Mouse (Mus musculus) liver, embryonic 13.5 days (tissue): ENCODE results near the gene Ddx58. TPM values are rescaled to one million over a fixed set of nuclear protein-coding genes. Genes with fewer than 3 reads are reported as not detected.

ENCODE experiments used
- ATAC-seq: fragments of 200-750 bp; cut with Nextera tagmentation; 2 replicates; pipeline ENCODE4 v1.8.0; 2017; ENCODE audit warnings: low read depth, mild to moderate bottlenecking, moderate number of reproducible peaks, moderate library complexity
- DNase-seq: peaks from one replicate; pipeline ENCODE4 v3.0.0; 2022
- H3K27ac ChIP-seq: fragments of 300-500 bp; sonication (generic); 2 replicates; pipeline ENCODE4 v1.5.1; 2015; ENCODE audit warnings: moderate library complexity, mild to moderate bottlenecking, inconsistent platforms
- H3K27me3 ChIP-seq: fragments of 300-500 bp; sonication (generic); 2 replicates; pipeline ENCODE4 v1.6.1; 2015; ENCODE audit warnings: mild to moderate bottlenecking, inconsistent platforms
- H3K36me3 ChIP-seq: fragments of 300-500 bp; sonication (generic); 2 replicates; pipeline ENCODE4 v1.6.1; 2015; ENCODE audit warnings: mild to moderate bottlenecking, inconsistent platforms
- H3K4me1 ChIP-seq: fragments of 300-500 bp; sonication (generic); replicated peaks from 2 replicates; pipeline ENCODE4 v1.6.1; 2015; ENCODE audit warnings: inconsistent platforms
- H3K4me2 ChIP-seq: fragments of 300-500 bp; sonication (generic); 2 replicates; pipeline ENCODE4 v1.6.1; 2015; ENCODE audit warnings: inconsistent platforms, mild to moderate bottlenecking, moderate library complexity
- H3K4me3 ChIP-seq: fragments of 300-500 bp; sonication (generic); replicated peaks from 2 replicates; pipeline ENCODE4 v1.5.1; 2015; ENCODE audit warnings: mild to moderate bottlenecking, inconsistent platforms
- H3K9ac ChIP-seq: fragments of 300-500 bp; sonication (generic); 2 replicates; pipeline ENCODE4 v1.6.1; 2015; ENCODE audit warnings: mild to moderate bottlenecking, inconsistent platforms
- H3K9me3 ChIP-seq: fragments of 300-500 bp; sonication (generic); replicated peaks from 2 replicates; pipeline ENCODE4 v1.6.1; 2016; ENCODE audit warnings: inconsistent platforms
- WGBS: fragments of 180-500 bp; shearing (Covaris S2); methylation state at CpG from one replicate; pipeline ENCODE4 v1.1.7; 2015; ENCODE audit not compliant: insufficient replicate concordance; 5-methylcytosine and 5-hydroxymethylcytosine counted together
- polyA plus RNA-seq: library from polyadenylated mRNA; unstranded; fragments of >200 nt; fragmentation: Nextera tagmentation; extraction: Ambion mirVana; gene quantifications from 2 replicates; pipeline ENCODE4 v1.2.1, GENCODE M21; 2015

The Ddx58 gene
- polyA plus RNA-seq, 1 experiment from 2014 or later = 2.8 TPM

DNA sequence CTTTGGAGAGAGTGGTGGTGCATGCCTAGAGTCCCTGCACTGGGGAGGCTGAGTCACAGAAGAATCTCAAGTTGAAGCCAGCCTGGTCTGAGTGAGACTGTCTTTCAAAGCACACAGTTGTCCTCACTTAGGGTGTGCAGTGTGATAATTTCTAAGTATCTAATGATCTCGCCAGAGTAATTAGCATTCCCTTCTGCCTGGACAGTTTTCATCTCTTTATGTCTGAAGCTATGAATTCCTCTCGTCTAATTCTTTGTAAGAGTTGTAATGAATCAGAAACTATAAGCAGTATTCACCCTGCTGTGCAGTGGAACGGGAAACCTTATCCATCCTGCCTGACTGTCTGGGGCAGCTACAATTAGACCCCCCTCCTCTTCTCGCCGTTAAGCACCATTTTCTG is 31.9 kb downstream of the Ddx58 start:
- ATAC-seq (no peak), DNase-seq (no peak)
- peaks cover 3% of the 10 kb centered on the region; the same call in 1 of the 2 replicates for H3K36me3 ChIP-seq
- no peaks in the 10 kb centered on the region for H3K9me3 ChIP-seq
- no peaks in the 10 kb centered on the region for H3K27me3 ChIP-seq
- WGBS = 68% methylated on average over 5 of the region's 5 CpGs
- H3K9ac ChIP-seq = no peak overlapping the region
- H3K4me3 ChIP-seq = no peak overlapping the region
- no peak overlapping the region for H3K27ac ChIP-seq
- no peaks in the 10 kb centered on the region for H3K4me1 ChIP-seq
- H3K4me2 ChIP-seq = no peak overlapping the region

GRCm38 (mm10) chr4:40205231-40205903 is 34.3 kb downstream of the Ddx58 start:
- no peaks in the 10 kb centered on the region for H3K4me1 ChIP-seq
- no peak overlapping the region for H3K4me3 ChIP-seq
- ATAC-seq = no peak
- no peak overlapping the region for H3K9ac ChIP-seq
- no peak for DNase-seq
- H3K27ac ChIP-seq = no peak overlapping the region
- H3K27me3 ChIP-seq = no peaks in the 10 kb centered on the region
- H3K9me3 ChIP-seq = no peaks in the 10 kb centered on the region
- WGBS = 87% methylated on average over 22 of the region's 22 CpGs
- peaks cover 3% of the 10 kb centered on the region; the same call in 1 of the 2 replicates for H3K36me3 ChIP-seq
- H3K4me2 ChIP-seq = no peak overlapping the region

DNA sequence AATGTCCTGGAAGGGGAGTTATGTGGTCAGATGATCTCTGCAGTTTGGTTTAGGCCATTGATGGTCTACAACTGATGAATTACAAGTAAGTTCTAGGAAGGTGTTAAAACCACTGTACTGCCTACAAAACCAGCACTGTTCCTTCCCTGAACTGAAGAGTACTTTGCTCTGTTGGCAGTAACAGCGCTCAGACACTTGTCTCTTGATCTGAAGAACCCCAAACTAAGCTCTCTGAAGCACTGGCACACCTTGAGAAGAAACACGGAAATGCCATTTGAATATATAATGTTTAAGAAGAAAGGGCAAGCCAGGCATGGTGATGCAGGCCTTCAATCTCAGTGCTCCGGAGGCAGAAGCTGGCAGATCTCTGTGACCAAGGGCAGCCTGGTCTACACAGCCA is 35.3 kb downstream of the Ddx58 start:
- Histone ChIP-seq H3K9me3 (no peaks in the 10 kb centered on the region), H3K4me2 (no peak overlapping the region), H3K27me3 (no peaks in the 10 kb centered on the region), H3K4me3 (no peak overlapping the region), H3K9ac (no peak overlapping the region), H3K4me1 (no peaks in the 10 kb centered on the region), H3K27ac (no peak overlapping the region), H3K36me3 (no peaks in the 10 kb centered on the region; the same call in 1 of the 2 replicates)
- DNase-seq = no peak
- no peak for ATAC-seq
- WGBS = 66% methylated on average over 3 of the region's 3 CpGs

- WGBS = 61% methylated on average over 6 of the region's 6 CpGs
- Histone ChIP-seq H3K27ac (no peak overlapping the region), H3K27me3 (no peaks in the 10 kb centered on the region), H3K36me3 (peaks cover 7% of the 10 kb centered on the region), H3K4me1 (no peaks in the 10 kb centered on the region), H3K4me3 (no peak overlapping the region), H3K9me3 (no peaks in the 10 kb centered on the region), H3K9ac (no peak overlapping the region), H3K4me2 (no peak overlapping the region)
- ATAC-seq (no peak), DNase-seq (no peak)
Measured at GRCm38 (mm10) chr4:40202205-40202604, 37.4 kb downstream of the Ddx58 start.

GRCm38 (mm10) chr4:40195336-40195735 is 44.3 kb downstream of the Ddx58 start:
- no peak overlapping the region for H3K9ac ChIP-seq
- WGBS = 42% methylated on average over 2 of the region's 2 CpGs
- ATAC-seq (no peak), DNase-seq (no peak)
- peaks cover 33% of the 10 kb centered on the region for H3K36me3 ChIP-seq
- no peak overlapping the region for H3K4me3 ChIP-seq
- H3K27ac ChIP-seq = no peak overlapping the region
- no peaks in the 10 kb centered on the region for H3K4me1 ChIP-seq
- H3K27me3 ChIP-seq = no peaks in the 10 kb centered on the region
- no peaks in the 10 kb centered on the region for H3K9me3 ChIP-seq
- no peak overlapping the region for H3K4me2 ChIP-seq

GRCm38 (mm10) chr4:40193461-40193860 is 46.2 kb downstream of the Ddx58 start:
- no peak for ATAC-seq
- H3K27me3 ChIP-seq = no peaks in the 10 kb centered on the region
- no peak overlapping the region for H3K4me2 ChIP-seq
- no peak overlapping the region for H3K4me3 ChIP-seq
- H3K4me1 ChIP-seq = no peaks in the 10 kb centered on the region
- peaks cover 47% of the 10 kb centered on the region for H3K36me3 ChIP-seq
- WGBS = 50% methylated on average over 9 of the region's 9 CpGs
- H3K9ac ChIP-seq = no peak overlapping the region
- no peaks in the 10 kb centered on the region for H3K9me3 ChIP-seq
- H3K27ac ChIP-seq = no peak overlapping the region
- DNase-seq = no peak

DNA sequence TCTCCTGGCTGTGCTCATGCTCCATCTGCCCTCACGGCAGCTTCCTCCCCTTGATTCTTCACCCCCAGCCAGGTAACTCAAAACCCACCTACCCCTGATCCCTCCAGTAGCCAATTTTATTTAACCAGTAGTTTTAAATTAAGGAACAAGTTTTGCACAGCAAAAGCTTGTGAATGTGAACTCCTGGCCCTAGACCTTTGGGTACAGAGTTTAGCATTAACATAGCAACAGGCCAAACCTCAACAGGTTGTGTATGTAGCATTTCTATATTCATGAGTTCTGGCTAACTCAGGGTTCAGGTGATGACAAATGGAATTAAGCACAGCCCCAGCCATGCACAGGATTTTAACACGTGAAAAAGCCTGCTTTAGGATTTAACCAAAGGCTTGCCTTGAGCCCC is 47.4 kb downstream of the Ddx58 start:
- H3K4me2 ChIP-seq = no peak overlapping the region
- WGBS = 76% methylated on average over 2 of the region's 2 CpGs
- no peak overlapping the region for H3K27ac ChIP-seq
- peaks cover 51% of the 10 kb centered on the region for H3K36me3 ChIP-seq
- no peak overlapping the region for H3K4me3 ChIP-seq
- no peak for ATAC-seq
- no peaks in the 10 kb centered on the region for H3K27me3 ChIP-seq
- no peaks in the 10 kb centered on the region for H3K9me3 ChIP-seq
- no peak overlapping the region for H3K9ac ChIP-seq
- H3K4me1 ChIP-seq = no peaks in the 10 kb centered on the region
- no peak for DNase-seq

DNA sequence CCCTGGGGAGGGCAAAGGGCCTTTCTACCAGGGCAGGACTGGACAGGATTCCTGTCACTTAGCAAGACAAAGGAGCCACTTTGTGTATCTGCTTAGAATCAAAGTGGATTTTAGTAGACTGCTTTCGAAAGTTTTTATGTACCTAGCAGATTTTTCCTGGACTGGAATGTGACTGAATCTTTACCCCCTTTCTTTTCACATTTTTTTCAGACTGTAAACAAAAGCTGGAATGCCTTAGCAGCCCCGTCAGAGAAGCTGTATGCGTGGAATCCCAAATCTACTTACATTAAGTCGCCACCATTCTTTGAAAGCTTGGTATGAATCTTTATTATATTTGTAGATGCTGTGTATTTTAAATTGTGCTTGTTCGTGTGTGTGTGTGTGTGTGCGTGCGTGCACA is 51.7 kb downstream of the Ddx58 start:
- Histone ChIP-seq H3K27ac (no peak overlapping the region), H3K4me3 (no peak overlapping the region), H3K4me2 (no peak overlapping the region), H3K27me3 (no peaks in the 10 kb centered on the region), H3K4me1 (no peaks in the 10 kb centered on the region), H3K36me3 (peaks cover 59% of the 10 kb centered on the region), H3K9ac (no peak overlapping the region), H3K9me3 (no peaks in the 10 kb centered on the region)
- ATAC-seq (no peak), DNase-seq (no peak)
- WGBS = 82% methylated on average over 7 of the region's 7 CpGs

DNA sequence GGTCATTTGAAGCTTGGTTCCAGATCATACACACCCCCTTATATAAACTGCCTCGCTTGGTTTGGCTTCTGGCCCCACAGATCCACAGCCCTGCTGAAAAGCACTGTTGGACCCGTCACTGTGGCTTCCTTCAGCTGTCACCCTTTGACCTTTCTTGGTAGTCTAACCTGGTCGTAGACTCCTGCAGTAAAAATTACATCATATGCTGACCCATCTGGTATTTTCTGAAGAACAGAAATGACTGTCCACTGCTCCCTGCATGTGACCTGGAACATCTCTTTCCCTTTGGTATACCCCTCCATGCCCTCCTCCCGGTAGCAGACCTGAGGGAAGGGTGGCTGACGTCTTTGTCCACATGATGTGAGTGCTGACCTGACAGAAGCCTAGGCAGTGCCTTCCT is 55.2 kb downstream of the Ddx58 start:
- 69% methylated on average over 5 of the region's 5 CpGs for WGBS
- Histone ChIP-seq H3K4me1 (peaks cover 5% of the 10 kb centered on the region; the same call in 1 of the 2 replicates), H3K9ac (no peak overlapping the region), H3K27me3 (no peaks in the 10 kb centered on the region), H3K4me3 (no peak overlapping the region), H3K9me3 (no peaks in the 10 kb centered on the region), H3K36me3 (peaks cover 60% of the 10 kb centered on the region), H3K4me2 (no peak overlapping the region), H3K27ac (no peak overlapping the region)
- DNase-seq (no peak), ATAC-seq (no peak)

- Histone ChIP-seq H3K4me1 (peaks cover 5% of the 10 kb centered on the region; the same call in 1 of the 2 replicates), H3K4me2 (no peak overlapping the region), H3K27ac (no peak overlapping the region), H3K36me3 (peaks cover 53% of the 10 kb centered on the region), H3K27me3 (no peaks in the 10 kb centered on the region), H3K9me3 (no peaks in the 10 kb centered on the region), H3K9ac (no peak overlapping the region), H3K4me3 (no peak overlapping the region)
- WGBS = 71% methylated on average over 6 of the region's 6 CpGs
- DNase-seq (no peak), ATAC-seq (no peak)
Measured at GRCm38 (mm10) chr4:40183781-40184180, 55.8 kb downstream of the Ddx58 start.

DNA sequence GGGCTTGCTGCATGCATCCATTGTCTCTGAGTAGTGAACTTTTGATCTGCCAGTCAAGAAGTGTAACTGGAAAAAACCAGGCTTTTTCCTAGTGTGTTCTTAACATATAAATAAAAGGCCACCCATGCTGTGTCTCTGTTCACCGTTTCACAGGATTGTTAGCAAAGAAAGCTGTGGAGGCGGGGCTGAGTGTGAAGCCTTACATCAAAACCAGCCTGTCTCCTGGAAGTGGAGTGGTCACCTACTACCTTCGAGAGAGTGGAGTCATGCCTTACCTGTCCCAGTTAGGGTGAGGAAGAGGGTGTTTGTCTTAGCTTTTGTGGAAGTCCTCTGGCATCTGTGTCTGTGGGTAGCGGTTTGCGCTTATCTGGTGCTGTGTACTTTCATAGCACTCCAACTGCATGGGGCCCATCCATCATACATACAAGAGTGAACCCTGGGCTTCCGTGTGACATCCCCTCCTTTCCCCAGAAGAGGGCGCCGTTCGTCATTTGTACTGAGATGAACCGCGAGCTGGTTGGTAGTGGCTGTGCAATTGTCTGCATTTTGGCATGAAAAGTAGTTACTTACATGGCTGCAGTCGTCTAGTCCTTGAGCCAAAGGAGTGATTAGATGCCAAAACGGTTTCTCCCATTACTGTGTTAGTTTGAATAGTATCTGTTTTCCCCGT is 56.8 kb downstream of the Ddx58 start:
- Histone ChIP-seq H3K4me2 (no peak overlapping the region), H3K27me3 (no peaks in the 10 kb centered on the region), H3K36me3 (peaks cover 46% of the 10 kb centered on the region), H3K4me1 (peaks cover 9% of the 10 kb centered on the region), H3K27ac (no peak overlapping the region), H3K9ac (no peak overlapping the region), H3K9me3 (no peaks in the 10 kb centered on the region), H3K4me3 (no peak overlapping the region)
- peak; percentile 34 for DNase-seq
- peak; percentile 61 for ATAC-seq
- WGBS = 30% methylated on average over 14 of the region's 14 CpGs

DNA sequence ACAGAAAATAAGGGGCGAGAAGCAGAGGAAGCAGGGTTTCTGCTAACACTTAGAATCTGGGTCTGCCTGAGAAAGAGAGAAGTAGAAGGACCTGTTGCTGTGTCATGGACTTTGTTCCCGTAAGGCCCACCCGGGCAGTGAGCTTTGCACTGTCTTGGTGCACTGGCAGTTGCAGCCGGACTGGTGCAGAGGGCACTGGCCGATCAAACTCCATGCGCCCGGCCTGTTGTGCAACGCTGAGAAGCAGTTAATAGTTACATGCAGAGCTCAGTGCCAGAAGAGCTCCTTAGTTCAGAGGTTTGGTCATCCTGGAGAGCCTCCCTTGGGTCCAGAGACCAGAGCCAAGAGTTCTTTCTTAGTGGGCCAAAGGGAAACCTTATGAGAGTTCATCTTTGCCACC is 57.9 kb downstream of the Ddx58 start:
- WGBS = 79% methylated on average over 8 of the region's 8 CpGs
- Histone ChIP-seq H3K9ac (no peak overlapping the region), H3K36me3 (peaks cover 41% of the 10 kb centered on the region), H3K4me2 (no peak overlapping the region), H3K27me3 (no peaks in the 10 kb centered on the region), H3K27ac (peak overlapping the region; percentile 44), H3K4me1 (peaks cover 9% of the 10 kb centered on the region), H3K4me3 (no peak overlapping the region), H3K9me3 (no peaks in the 10 kb centered on the region)
- DNase-seq (no peak), ATAC-seq (peak; percentile 76)
